Mouse (Mus musculus) olfactory bulb, adult 2 months (tissue): ENCODE measurements around the gene Slc9a3.

Experiments
- CTCF ChIP-seq: fragments of 200-500 bp; IDR thresholded peaks from 2 replicates; pipeline ENCODE4 v1.5.1; 2012; ENCODE audit warnings: low read depth, mild to moderate bottlenecking, low read length, moderate library complexity; ENCODE audit not compliant: insufficient read depth
- POLR2A ChIP-seq: fragments of 200-500 bp; IDR thresholded peaks from 2 replicates; pipeline ENCODE4 v1.6.1; 2012; ENCODE audit warnings: mild to moderate bottlenecking, low read depth, low read length, moderate library complexity; ENCODE audit not compliant: insufficient read depth

- no peak for TF ChIP-seq POLR2A
- TF ChIP-seq CTCF: no peak
Observed at GRCm38 (mm10) chr13:74102831-74103582, 18.2 kb upstream of the Slc9a3 start.
